Mouse (Mus musculus): ENCODE measurements at regions not wholly inside any gene's neighbourhood (a gene's known extent, or its start where the extent isn't known, plus 50 kb on each side); places are given as distances from the start of the nearest gene placed in this dataset.

DNA sequence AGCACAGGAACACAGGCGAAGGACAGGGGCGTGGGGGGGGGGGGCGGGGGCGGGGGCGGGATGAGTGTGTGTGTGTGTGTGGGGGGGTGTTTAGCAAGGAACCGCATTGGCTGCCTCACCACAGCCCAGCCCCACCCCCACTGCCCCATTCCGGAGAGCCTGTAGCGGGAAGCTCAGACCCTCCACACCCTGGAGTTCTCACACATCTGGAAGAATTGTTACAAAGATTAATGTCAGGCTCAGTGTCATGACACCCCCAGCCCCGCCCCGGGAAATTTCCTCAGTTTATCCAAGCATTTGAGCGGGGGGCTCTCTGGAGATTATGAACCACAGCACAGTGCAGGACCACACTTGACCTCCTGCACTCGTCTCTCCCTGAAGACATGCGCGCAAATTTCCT is 106.6 kb upstream of the Smim23 start:
- WGBS = 22% methylated on average over 12 of the region's 14 CpGs
- no peak overlapping the region for H3K9ac ChIP-seq (ENCODE audit: low read depth, low read length)
- no peaks in the 10 kb centered on the region for H3K27me3 ChIP-seq (replicated peaks; ENCODE audit: control insufficient read depth, insufficient read depth, low read length)
- H3K4me2 ChIP-seq (replicated peaks; ENCODE audit: low read depth) = no peak overlapping the region
- no peaks in the 10 kb centered on the region for H3K9me3 ChIP-seq (ENCODE audit: control insufficient read depth)
- H3K4me3 ChIP-seq (ENCODE audit: low read depth, low read length) = no peak overlapping the region
- no peaks in the 10 kb centered on the region for H3K36me3 ChIP-seq (ENCODE audit: control insufficient read depth, insufficient read depth)
- no peak for ATAC-seq
- no peaks in the 10 kb centered on the region for H3K4me1 ChIP-seq (replicated peaks; ENCODE audit: control insufficient read depth, insufficient read depth, low read length)
- no peak overlapping the region for H3K27ac ChIP-seq (ENCODE audit: low read depth, low read length)
- TF ChIP-seq CTCF (IDR thresholded peaks at IDR 0.05; ENCODE audit: low read depth) = no peak

DNA sequence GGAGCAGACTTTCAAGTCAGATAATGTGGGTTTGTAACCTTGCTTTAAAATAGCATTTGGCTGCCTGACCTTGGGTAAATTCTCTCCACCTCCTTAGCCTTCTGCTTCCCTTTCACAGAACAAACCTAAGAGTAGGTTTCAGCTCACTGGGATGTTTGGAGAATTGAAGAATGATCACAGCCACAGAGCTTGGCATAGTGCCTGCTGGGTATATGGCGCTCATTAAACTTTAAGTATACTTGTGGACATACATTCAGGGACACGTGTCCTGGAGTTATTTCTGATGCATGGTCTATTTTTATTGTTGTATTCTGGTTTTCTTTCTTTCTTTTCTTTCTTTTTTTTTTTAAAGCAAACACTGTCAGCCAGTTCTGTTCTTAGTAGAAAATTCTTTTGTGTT is 104.4 kb upstream of the Smim23 start:
- no peaks in the 10 kb centered on the region for H3K9me3 ChIP-seq (ENCODE audit: control insufficient read depth)
- WGBS = 42% methylated on average over 2 of the region's 2 CpGs
- no peaks in the 10 kb centered on the region for H3K27me3 ChIP-seq (replicated peaks; ENCODE audit: control insufficient read depth, insufficient read depth, low read length)
- no peaks in the 10 kb centered on the region for H3K4me1 ChIP-seq (replicated peaks; ENCODE audit: control insufficient read depth, insufficient read depth, low read length)
- H3K36me3 ChIP-seq (ENCODE audit: control insufficient read depth, insufficient read depth) = no peaks in the 10 kb centered on the region
- H3K4me3 ChIP-seq (ENCODE audit: low read depth, low read length) = no peak overlapping the region
- H3K9ac ChIP-seq (ENCODE audit: low read depth, low read length) = no peak overlapping the region
- H3K4me2 ChIP-seq (replicated peaks; ENCODE audit: low read depth) = no peak overlapping the region
- ATAC-seq = no peak
- TF ChIP-seq CTCF (IDR thresholded peaks at IDR 0.05; ENCODE audit: low read depth) = no peak
- H3K27ac ChIP-seq (ENCODE audit: low read depth, low read length) = no peak overlapping the region

DNA sequence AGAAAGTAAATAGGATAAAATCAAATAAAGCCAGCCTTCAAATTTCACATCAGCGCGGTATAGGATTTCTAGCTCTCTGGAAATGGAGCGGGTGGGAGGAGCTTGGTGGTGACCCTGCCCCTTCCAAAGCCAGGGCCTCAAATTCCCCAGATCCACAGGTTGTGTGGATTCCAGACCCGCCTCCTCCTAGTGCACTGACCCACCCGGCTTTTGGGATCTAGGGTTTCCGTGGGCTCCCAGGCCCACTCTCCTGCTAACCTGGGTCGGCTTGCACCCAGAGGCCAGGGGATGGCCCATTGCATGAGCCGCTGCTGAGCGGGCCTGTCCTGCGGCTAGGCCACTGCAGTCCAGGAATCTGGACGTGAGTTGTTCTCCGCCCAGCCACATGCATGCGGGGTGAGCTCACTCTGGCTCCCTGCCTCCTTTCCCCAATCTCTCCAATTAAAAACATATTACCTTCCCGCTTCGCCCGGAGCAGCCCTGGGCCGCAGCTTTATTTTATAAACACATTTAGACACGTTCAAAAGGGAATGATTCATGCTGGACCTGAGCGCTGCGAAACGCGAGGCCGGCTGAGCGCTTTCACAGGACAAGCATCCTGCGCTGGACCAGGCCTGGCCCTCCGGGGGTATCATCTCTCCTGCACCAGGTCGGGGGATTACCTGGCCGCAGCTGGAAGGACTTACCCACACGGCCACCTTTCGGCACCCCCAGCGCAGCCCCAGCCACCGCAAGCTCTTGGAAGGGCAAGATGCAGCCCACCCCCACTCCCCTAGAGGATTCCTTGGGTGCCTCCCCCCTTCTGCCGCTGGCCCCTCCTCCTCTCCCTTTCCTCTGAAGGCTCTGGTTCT is 101.2 kb upstream of the Smim23 start:
- TF ChIP-seq CTCF (IDR thresholded peaks at IDR 0.05; ENCODE audit: low read depth) = no peak
- Histone ChIP-seq H3K27me3 (replicated peaks; ENCODE audit: control insufficient read depth, insufficient read depth, low read length) (no peaks in the 10 kb centered on the region), H3K27ac (ENCODE audit: low read depth, low read length) (no peak overlapping the region), H3K4me3 (ENCODE audit: low read depth, low read length) (no peak overlapping the region), H3K9ac (ENCODE audit: low read depth, low read length) (no peak overlapping the region), H3K9me3 (ENCODE audit: control insufficient read depth) (no peaks in the 10 kb centered on the region), H3K4me1 (replicated peaks; ENCODE audit: control insufficient read depth, insufficient read depth, low read length) (no peaks in the 10 kb centered on the region), H3K4me2 (replicated peaks; ENCODE audit: low read depth) (peak overlapping the region; percentile 44), H3K36me3 (ENCODE audit: control insufficient read depth, insufficient read depth) (no peaks in the 10 kb centered on the region)
- ATAC-seq = peak; percentile 28; the same call in 1 of the 2 replicates
- 10% methylated on average over 33 of the region's 33 CpGs for WGBS

DNA sequence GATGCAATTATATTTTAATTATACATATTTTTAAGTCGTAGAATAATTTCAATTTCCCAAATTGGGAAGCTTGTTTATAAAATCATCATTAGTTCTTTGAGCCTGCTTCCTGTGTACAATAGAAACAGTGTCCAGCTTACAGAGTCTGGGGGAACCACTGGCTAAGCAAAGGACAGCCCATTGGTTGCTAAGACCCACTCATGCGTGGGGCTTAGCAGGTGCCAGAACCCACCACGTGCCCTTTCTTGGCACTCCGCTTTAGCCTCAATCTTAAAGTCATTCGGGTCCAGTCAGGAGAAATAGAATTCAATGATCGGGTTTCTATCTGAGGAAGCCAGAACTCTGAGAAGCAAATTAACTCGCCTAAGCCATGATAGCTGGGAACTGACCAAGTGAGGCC is 100.5 kb upstream of the Smim23 start:
- H3K27ac ChIP-seq (ENCODE audit: low read depth, low read length) = no peak overlapping the region
- no peak overlapping the region for H3K4me2 ChIP-seq (replicated peaks; ENCODE audit: low read depth)
- no peak for TF ChIP-seq CTCF (IDR thresholded peaks at IDR 0.05; ENCODE audit: low read depth)
- no peak overlapping the region for H3K9ac ChIP-seq (ENCODE audit: low read depth, low read length)
- no peaks in the 10 kb centered on the region for H3K4me1 ChIP-seq (replicated peaks; ENCODE audit: control insufficient read depth, insufficient read depth, low read length)
- H3K27me3 ChIP-seq (replicated peaks; ENCODE audit: control insufficient read depth, insufficient read depth, low read length) = no peaks in the 10 kb centered on the region
- no peak overlapping the region for H3K4me3 ChIP-seq (ENCODE audit: low read depth, low read length)
- H3K9me3 ChIP-seq (ENCODE audit: control insufficient read depth) = no peaks in the 10 kb centered on the region
- H3K36me3 ChIP-seq (ENCODE audit: control insufficient read depth, insufficient read depth) = no peaks in the 10 kb centered on the region
- 69% methylated on average over 7 of the region's 7 CpGs for WGBS
- ATAC-seq = no peak

DNA sequence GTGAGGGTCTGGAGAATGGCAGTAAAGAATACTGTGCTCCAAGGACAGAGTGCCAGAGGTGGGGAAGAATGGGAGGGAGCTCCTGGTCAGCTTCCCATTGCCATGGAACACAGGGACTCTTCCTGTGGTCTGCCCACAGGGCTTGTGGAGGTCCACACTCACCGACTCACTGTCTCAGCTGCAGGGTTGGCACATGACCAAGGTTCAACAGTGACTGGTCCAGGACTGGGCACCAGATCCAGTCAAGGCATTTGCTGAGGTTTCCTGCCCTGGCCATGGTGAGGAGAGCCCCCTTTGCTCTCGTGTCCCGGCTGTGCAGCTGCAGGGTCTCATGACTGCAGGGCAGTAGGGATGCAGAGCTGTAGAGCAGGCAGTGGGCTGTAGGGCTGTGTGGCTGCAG is 88.7 kb upstream of the Smim23 start:
- Histone ChIP-seq H3K27me3 (replicated peaks; ENCODE audit: control insufficient read depth, insufficient read depth, low read length) (no peaks in the 10 kb centered on the region), H3K4me1 (replicated peaks; ENCODE audit: control insufficient read depth, insufficient read depth, low read length) (no peaks in the 10 kb centered on the region), H3K9ac (ENCODE audit: low read depth, low read length) (no peak overlapping the region), H3K36me3 (ENCODE audit: control insufficient read depth, insufficient read depth) (no peaks in the 10 kb centered on the region), H3K27ac (ENCODE audit: low read depth, low read length) (no peak overlapping the region), H3K4me2 (replicated peaks; ENCODE audit: low read depth) (no peak overlapping the region), H3K4me3 (ENCODE audit: low read depth, low read length) (no peak overlapping the region), H3K9me3 (ENCODE audit: control insufficient read depth) (no peaks in the 10 kb centered on the region)
- TF ChIP-seq CTCF (IDR thresholded peaks at IDR 0.05; ENCODE audit: low read depth) = no peak
- no peak for ATAC-seq
- 74% methylated on average over 3 of the region's 3 CpGs for WGBS

DNA sequence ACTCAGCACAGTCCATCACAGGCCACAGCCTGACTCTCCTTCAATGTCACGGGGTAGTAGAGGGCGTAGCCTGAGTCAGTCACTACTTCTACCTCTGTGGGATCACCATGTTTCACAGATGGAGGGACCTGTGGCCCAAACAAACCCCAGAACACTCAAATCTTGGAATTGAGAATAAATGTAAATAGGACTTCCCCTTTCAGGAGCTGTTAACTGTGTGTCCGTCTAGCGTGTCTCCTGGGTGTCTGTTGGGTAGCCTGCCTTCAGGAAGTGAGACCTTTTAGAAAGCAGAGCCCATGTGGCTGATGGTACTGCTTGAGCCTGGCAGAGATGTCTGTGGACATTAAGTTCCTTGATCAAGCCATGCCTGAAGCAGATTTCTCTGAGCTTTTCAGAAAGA is 87.4 kb upstream of the Smim23 start:
- no peak overlapping the region for H3K4me3 ChIP-seq (ENCODE audit: low read depth, low read length)
- no peak for ATAC-seq
- no peaks in the 10 kb centered on the region for H3K9me3 ChIP-seq (ENCODE audit: control insufficient read depth)
- no peaks in the 10 kb centered on the region for H3K36me3 ChIP-seq (ENCODE audit: control insufficient read depth, insufficient read depth)
- TF ChIP-seq CTCF (IDR thresholded peaks at IDR 0.05; ENCODE audit: low read depth) = no peak
- H3K4me2 ChIP-seq (replicated peaks; ENCODE audit: low read depth) = no peak overlapping the region
- H3K4me1 ChIP-seq (replicated peaks; ENCODE audit: control insufficient read depth, insufficient read depth, low read length) = no peaks in the 10 kb centered on the region
- H3K27ac ChIP-seq (ENCODE audit: low read depth, low read length) = no peak overlapping the region
- WGBS = 81% methylated on average over 4 of the region's 4 CpGs
- H3K27me3 ChIP-seq (replicated peaks; ENCODE audit: control insufficient read depth, insufficient read depth, low read length) = no peaks in the 10 kb centered on the region
- no peak overlapping the region for H3K9ac ChIP-seq (ENCODE audit: low read depth, low read length)

All from intestine, postnatal 0 days (tissue).